Mouse (Mus musculus): Measurements from ENCODE around the gene Tmem220.

GRCm38 (mm10) chr11:67036229-67036628 lies 11.3 kb downstream of the Tmem220 start:
- TF ChIP-seq CTCF (IDR thresholded peaks at IDR 0.05; ENCODE audit: control insufficient read depth, insufficient read depth, low read length): no peak
- TF ChIP-seq POLR2A (IDR thresholded peaks at IDR 0.05; ENCODE audit: borderline replicate concordance, control insufficient read depth, low read depth, low read length): no peak

Measured in bone marrow, adult 2 months (tissue).